Mouse (Mus musculus): ENCODE measurements around the gene Atp8b4.

DNA sequence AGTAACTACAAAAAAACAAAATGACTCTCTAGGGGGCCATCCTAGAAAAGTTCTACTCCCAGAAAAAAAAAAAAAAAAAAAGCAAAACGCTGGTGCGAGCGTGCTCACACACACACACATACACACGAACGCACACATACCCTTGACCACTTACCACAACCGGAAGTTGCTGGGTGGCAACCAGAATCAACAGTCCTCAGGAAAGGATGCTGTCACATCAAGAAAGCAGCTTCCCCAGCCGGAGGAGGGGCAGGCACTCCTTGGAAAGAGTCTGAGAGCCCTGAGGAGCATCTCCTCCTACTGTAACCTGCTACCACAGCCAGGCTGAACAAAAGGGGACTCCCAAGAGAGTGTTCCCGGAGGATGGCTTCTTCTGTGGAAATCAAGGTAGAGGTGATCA lies 744 bp downstream of the Atp8b4 start:
- TF ChIP-seq CTCF (IDR thresholded peaks at IDR 0.05; ENCODE audit: borderline replicate concordance, insufficient read depth, low read length): no peak
- TF ChIP-seq POLR2A (IDR thresholded peaks at IDR 0.05; ENCODE audit: low read depth, low read length): no peak

All from embryonic fibroblast, embryonic 13.5 days (primary cell).